Mouse (Mus musculus) gastrocnemius, adult 18-20 months (tissue): ENCODE measurements around the gene Tmem263. TPM values are rescaled to one million over a fixed set of nuclear protein-coding genes. Genes with fewer than 3 reads are reported as not detected.

ENCODE experiments used
- DNase-seq: peaks from one replicate; pipeline ENCODE4 v3.0.0; 2021; ENCODE audit warnings: low spot score
- long read RNA-seq, 2 experiments: library from polyadenylated mRNA; stranded (forward); transcript quantifications; one replicate each; pipeline ENCODE4 v2.0.0; 2021
- total RNA-seq, 2 experiments: library from RNA; stranded (reverse); gene quantifications; 2 replicates each; pipeline ENCODE4 v1.2.3; 2021

Gene Tmem263
- total RNA-seq, result 10 to 100 TPM in 1 of 2 experiments, 1 to 10 TPM in 1; 8.7 to 11.8 TPM
- long read RNA-seq, experiment 1, transcript Tmem263-201 (3 exons, 3,616 nt), result major isoform, 9 of 10 reads
- long read RNA-seq, experiment 1, partial matches to known transcripts, result 0 of 10 reads
- long read RNA-seq, experiment 1, other reads (novel, unspliced or antisense), result 1 of 10 reads
- long read RNA-seq, experiment 2, transcript Tmem263-201 (3 exons, 3,616 nt), result major isoform, 12 of 13 reads
- long read RNA-seq, experiment 2, partial matches to known transcripts, result 0 of 13 reads
- long read RNA-seq, experiment 2, other reads (novel, unspliced or antisense), result 1 of 13 reads

GRCm38 (mm10) chr10:85102247-85103084 is at the start of gene Tmem263, which contains the start of gene Fhl4:
Gene Tmem263, plus strand, starts transcription at chr10:85102627.
Gene Fhl4, minus strand, starts transcription at chr10:85102495.
- peak; percentile 70 for DNase-seq

- no peak for DNase-seq
These were observed 47.6 kb upstream of the Tmem263 start for GRCm38 (mm10) chr10:85054876-85055275.

DNA sequence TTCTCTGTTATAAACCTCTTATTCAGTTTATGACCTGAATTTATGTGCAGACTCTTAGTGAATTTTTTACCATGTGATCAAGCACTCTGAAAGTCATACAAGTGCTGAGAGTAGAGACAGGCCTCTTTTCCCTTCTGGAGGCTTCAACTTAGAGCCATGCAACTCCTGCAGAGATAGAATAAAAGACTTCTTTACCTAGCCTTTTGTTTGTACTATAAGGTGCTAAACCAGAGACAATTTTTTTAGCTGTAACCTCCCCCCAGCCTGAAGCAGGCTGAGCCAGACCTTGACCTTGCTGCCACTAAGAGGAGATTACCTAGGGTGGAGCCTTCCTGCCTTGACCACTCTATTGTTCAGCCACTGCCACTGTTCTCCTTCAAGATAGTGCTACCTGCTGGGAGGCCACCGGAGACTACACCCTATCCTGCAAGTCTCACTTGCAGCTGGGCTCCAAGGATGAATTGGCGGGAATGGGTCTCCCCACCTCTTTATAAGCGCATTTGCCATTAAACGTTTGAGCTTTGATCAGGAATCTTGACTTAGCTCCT is 30.7 kb upstream of the Tmem263 start:
- no peak for DNase-seq

DNA sequence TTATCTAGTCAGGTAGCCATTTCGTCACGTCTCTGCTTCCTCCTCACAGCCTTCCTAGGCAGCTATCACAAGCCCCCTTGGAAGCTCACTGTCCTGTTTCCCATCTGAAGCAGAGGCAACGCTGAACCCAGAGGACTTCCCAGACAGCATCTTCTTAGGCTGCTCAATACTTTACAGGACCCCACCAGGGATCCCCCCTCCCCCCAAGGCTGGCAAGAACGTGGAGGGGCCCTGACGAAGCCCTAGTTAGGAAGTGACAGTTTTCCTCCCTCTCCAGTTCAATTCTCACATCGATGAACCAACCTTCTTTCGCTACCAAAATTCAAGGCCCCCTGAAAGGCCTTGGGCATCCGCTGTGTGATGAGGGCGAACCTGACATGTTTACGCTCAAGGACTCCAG is 586 bp upstream of the Tmem263 start:
- no peak for DNase-seq

GRCm38 (mm10) chr10:85103085-85103885 is 858 bp downstream of the Tmem263 start:
- peak; percentile 9 for DNase-seq

DNA sequence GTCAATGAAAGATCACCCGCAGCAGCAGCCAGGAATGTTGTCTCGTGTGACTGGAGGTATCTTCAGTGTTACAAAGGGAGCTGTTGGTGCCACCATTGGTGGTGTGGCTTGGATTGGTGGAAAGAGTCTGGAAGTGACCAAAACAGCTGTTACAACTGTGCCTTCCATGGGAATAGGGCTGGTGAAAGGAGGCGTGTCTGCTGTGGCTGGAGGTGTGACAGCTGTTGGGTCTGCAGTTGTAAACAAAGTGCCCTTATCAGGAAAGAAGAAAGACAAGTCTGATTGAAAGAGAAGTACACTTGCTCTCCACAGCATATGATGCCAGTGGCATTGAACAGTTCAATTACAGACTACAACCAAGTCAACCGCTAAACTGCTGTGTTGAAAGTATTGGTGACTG is 12.0 kb downstream of the Tmem263 start:
- DNase-seq, result no peak

- DNase-seq, result no peak
These were observed 22.8 kb downstream of the Tmem263 start for GRCm38 (mm10) chr10:85125184-85125583.

GRCm38 (mm10) chr10:85127395-85128287 is 25.2 kb downstream of the Tmem263 start, which contains the start of gene Mterf2:
Gene Mterf2, minus strand, starts transcription at chr10:85128027.
- peak; percentile 96 for DNase-seq

- DNase-seq, result peak; percentile 8
These were observed 26.0 kb downstream of the Tmem263 start for GRCm38 (mm10) chr10:85128453-85128852.

DNA sequence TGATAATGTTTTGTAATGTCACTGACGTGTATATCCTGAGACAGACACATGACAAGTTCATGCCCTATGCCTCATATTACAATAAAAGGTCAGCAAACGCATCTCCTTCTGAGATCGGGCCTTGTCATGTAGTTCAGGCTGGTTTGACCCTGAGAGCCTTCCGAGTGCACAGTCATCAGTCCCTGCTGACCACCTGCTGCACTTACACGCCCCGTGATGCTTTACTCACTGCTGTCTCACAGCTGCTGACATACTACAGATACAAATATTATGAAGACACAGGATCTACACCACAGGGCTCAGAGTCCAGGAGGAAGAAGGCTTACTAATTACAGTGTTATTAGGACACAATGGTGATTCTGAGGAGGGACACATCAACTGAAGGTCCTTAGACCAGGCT is 34.1 kb downstream of the Tmem263 start:
- DNase-seq, result no peak

DNA sequence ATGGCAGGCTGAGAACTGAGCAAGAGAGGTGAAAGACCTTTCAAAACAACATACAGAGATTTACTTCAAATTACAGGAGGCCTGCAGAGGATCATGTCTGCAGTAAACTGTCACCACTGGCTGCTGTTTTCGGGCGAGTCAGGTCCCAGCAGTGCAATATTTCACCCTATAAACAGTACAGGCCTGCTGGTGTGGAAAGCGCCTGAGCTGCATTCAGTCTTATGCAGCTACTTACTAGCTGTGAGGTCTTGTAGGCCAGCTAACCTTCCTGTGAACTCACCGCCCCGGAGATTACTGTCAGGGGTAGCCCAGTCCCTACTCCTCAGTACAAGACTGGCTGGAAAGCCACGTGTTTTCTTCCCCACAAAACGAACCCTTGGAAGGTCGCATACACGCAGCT is 39.0 kb downstream of the Tmem263 start:
- DNase-seq, result no peak

GRCm38 (mm10) chr10:85146282-85146681 is 43.9 kb downstream of the Tmem263 start:
- DNase-seq, result no peak

GRCm38 (mm10) chr10:85149226-85149625 is 46.8 kb downstream of the Tmem263 start:
- no peak for DNase-seq

- DNase-seq, result peak; percentile 76
These were observed 51.8 kb downstream of the Tmem263 start for GRCm38 (mm10) chr10:85154195-85154594.

DNA sequence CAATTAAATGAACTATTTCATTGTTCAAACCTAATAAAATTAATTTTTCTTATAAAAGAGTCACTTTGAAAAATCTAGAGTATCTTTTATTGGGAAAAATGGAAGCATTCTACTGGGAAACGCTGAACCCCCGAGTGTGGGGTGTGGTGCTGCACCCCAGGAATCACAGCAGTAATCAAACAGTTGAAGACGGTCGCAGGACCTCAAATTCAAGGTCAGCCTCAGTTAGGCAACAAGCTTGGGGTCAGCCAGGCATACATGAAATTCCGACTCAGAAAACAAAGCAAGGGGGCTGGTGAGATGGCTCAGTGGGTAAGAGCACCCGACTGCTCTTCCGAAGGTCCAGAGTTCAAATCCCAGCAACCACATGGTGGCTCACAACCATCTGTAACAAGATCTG is 55.0 kb downstream of the Tmem263 start:
- no peak for DNase-seq

DNA sequence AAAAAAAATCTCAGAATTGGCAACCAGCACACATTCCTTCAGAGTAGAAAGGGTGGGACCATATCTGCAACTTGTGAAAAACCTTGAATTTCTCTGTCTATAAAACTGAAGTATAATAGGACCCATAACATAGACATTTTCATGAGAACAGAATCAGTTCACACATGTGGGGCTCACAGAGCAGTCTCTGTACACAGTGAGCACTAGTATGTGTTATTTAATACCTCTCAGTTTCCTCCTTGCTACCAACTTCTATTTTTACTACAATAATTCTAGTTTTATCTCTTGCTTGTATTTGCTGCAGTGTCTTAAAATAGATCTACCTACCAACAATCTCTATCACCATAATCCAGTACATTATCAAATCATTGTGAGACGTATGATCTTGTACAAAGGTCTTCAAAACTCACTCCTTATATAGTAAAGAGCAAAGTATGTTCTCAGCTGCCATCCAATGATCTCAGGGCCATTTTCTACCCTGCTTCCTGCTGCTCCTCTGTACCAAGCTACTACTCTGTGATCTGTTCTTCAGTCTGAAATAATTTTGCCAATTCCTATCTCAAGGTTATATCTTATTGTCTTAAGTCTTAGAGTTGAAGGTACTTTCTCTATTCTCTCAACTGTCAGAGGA is 57.7 kb downstream of the Tmem263 start:
- DNase-seq, result no peak

DNA sequence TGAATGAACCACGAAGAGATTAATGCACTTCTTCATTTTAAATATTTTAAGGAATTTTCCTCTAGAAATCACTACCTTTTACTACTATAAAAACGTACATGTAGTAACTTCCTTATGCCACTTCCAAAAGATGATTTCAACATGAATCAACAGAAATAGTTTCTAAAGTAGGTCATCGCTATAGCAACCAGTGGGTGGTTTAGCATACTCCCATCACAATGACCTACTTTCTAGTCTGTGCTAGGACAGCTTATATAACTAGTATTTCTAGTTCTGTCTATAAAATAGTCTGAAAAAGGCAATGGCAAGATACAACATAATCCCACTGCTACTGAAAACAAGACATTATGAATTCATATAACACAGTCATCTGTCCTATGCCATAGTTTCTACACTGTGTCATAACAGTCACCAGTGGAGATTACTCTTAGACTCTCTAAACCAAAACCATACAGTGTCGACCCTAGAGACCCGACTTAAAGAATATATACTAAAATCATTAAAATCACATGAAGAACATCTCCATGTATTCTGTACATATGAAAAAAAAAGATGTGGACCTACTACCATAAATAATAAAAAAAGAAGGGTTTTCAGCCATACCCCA is 59.4 kb downstream of the Tmem263 start:
- peak; percentile 69 for DNase-seq

- no peak for DNase-seq
These were observed 62.4 kb downstream of the Tmem263 start for GRCm38 (mm10) chr10:85164791-85165190.

DNA sequence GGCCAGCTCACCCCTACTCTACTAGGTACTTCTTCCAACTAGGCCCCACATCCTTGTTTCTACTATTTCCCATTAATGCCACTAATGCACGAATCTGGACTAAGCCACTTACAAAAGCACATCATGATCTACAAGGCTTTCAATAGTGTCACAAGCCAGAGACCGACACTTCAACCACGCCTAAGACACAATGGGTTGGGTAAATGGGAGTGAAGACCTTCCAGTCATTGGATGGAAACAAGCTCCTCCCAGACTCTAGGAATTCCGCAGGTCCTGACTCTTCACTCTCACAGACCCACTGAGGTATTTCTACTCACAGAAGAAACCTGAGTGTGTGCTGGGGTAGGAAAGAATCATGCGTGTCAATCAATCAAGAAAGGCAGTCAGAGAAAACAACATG is 62.9 kb downstream of the Tmem263 start:
- no peak for DNase-seq
